ENCODE assay signal across 15 mouse cellular contexts in the genomic region with DNA sequence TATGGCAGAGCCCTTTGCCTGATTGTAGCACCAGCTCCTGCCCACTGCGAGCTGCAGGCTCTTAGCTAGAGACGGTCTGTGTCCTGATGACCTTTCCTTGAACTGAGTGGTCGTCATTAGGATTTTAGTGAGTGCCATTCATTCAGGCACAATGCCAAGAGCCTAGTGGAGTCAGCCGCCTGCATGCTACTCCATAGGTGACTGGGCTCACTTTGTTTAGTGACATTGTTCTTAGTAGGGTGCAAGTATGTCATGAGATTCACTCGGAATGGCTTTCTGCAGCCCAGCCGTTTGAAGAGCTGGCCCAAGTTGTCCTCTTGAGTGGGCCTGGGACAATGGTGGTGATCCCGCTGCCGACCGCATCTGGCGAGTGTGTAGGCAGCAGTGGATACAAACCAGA. TPM values are rescaled to one million over a fixed set of nuclear protein-coding genes. Genes with fewer than 3 reads are reported as not detected.
DNase-seq lines count a peak whose midpoint lies in the region; ATAC-seq lines count a peak whose summit lies in the region.
"Had no signal": no experiment of that assay in that cellular context is flagged by ENCODE, and none has a peak within 500 bp of the region (broad histone marks: within the 10 kb centered on the region; RNA-seq: fewer than 3 reads in every experiment).

No protein-coding gene starts in this region.

- H3K27ac ChIP-seq in heart, embryonic 14.5 days (replicated peaks in 1 of 2; ENCODE audit: control insufficient read depth in 1 of 2, insufficient read depth in 1 of 2, low read depth in 2 of 2, low read length in 2 of 2) = peak overlapping the region; percentile 70 to 83
- H3K27ac ChIP-seq: forebrain, embryonic 15.5 days; hindbrain, embryonic 14.5 days; intestine, embryonic 15.5 days; kidney, postnatal 0 days; liver, embryonic 13.5 days had no signal

- H3K4me3 ChIP-seq in heart, embryonic 14.5 days (ENCODE audit: control insufficient read depth in 1 of 2, insufficient read depth in 1 of 2, low read depth in 1 of 2, low read length in 2 of 2) = no peak overlapping the region
- H3K4me3 ChIP-seq: forebrain, embryonic 15.5 days; intestine, embryonic 15.5 days; liver, embryonic 13.5 days had no signal

- no peaks in the 10 kb centered on the region for H3K36me3 ChIP-seq in heart, embryonic 14.5 days (ENCODE audit: control insufficient read depth, insufficient read depth, low read length)
- H3K36me3 ChIP-seq: forebrain, embryonic 15.5 days; intestine, embryonic 15.5 days had no signal

- 21% methylated on average over 10 of the region's 10 CpGs for WGBS in heart, embryonic 14.5 days

- no peak overlapping the region for H3K9ac ChIP-seq in heart, embryonic 14.5 days (ENCODE audit: low read length)
- H3K9ac ChIP-seq: forebrain, embryonic 15.5 days; hindbrain, embryonic 14.5 days; intestine, embryonic 15.5 days; liver, embryonic 13.5 days had no signal

- DNase-seq in heart, adult 18-20 months = no peak
- DNase-seq in ES-CJ7 (ENCODE audit: low read depth, low spot score) = peak; percentile 33
- peak; percentile 30 for DNase-seq in R1 (ENCODE audit: low read depth, low spot score)
- peak; percentile 5 for DNase-seq in heart, postnatal 4 days
- no peak for DNase-seq in yolk sac, embryonic 10.5 days (ENCODE audit: low spot score)
- DNase-seq in right cerebral cortex, postnatal 25 days = no peak
- DNase-seq: cerebellum, postnatal 10 days; layer of hippocampus, postnatal 36 days; liver, embryonic 13.5 days had no signal

- H3K9me3 ChIP-seq in heart, embryonic 14.5 days (ENCODE audit: control insufficient read depth, low read length) = no peaks in the 10 kb centered on the region
- H3K9me3 ChIP-seq: forebrain, embryonic 15.5 days; intestine, embryonic 15.5 days; liver, embryonic 13.5 days had no signal

- H3K4me1 ChIP-seq in heart, embryonic 14.5 days (ENCODE audit: control insufficient read depth in 2 of 2, insufficient read depth in 2 of 2, low read length in 2 of 2) = peaks cover 6 to 18% of the 10 kb centered on the region in 2 experiments
- H3K4me1 ChIP-seq: forebrain, embryonic 15.5 days; intestine, embryonic 15.5 days had no signal

- ATAC-seq in heart, embryonic 14.5 days (ENCODE audit: insufficient number of reproducible peaks, insufficient read depth, low FRiP score, low read depth) = peak; percentile 64
- ATAC-seq: forebrain, embryonic 15.5 days; intestine, embryonic 15.5 days; lung, postnatal 0 days had no signal

- H3K27me3 ChIP-seq in heart, embryonic 14.5 days (ENCODE audit: control insufficient read depth, insufficient read depth, low read length) = no peaks in the 10 kb centered on the region
- H3K27me3 ChIP-seq: forebrain, embryonic 15.5 days; intestine, embryonic 15.5 days; liver, embryonic 13.5 days had no signal

- H3K4me2 ChIP-seq in heart, embryonic 14.5 days (ENCODE audit: low read length) = peak overlapping the region; percentile 42
- H3K4me2 ChIP-seq: forebrain, embryonic 15.5 days; hindbrain, embryonic 14.5 days; intestine, embryonic 15.5 days; liver, embryonic 13.5 days had no signal

RNA-seq across cellular contexts. Expression of gene Cdca7l, which starts 46.4 kb away (rescaled TPM):
- 9.7 and 10.1 TPM in 2 replicates for polyA plus RNA-seq in heart, embryonic 14.5 days (2014; fragmentation: Nextera tagmentation; extraction: Ambion mirVana)
- total RNA-seq in heart, adult 18-20 months (2021) = under 1 TPM; 0.22 to 0.33 TPM
- total RNA-seq in heart, postnatal 4 days (2021) = 1 to 10 TPM; 6.5 to 7.3 TPM

Comparison
In these comparisons a context has a peak if more than half of its experiments do, and no peak if none do; other contexts are left out.
1. DNase-seq: peak in ES-CJ7 (single experiment), R1 (single experiment) and heart, postnatal 4 days (single experiment); none in heart, adult 18-20 months (0 of 2), yolk sac, embryonic 10.5 days (single experiment) and right cerebral cortex, postnatal 25 days (single experiment).
2. RNA of gene Cdca7l, which starts 46.4 kb away (total RNA-seq): 6.5 to 7.3 TPM in heart, postnatal 4 days; 0.22 to 0.33 TPM in heart, adult 18-20 months; every median in the first group is over 4 times any median in the second.